Comparison of ENCODE assay signal across 8 mouse cellular contexts in the genomic region with DNA sequence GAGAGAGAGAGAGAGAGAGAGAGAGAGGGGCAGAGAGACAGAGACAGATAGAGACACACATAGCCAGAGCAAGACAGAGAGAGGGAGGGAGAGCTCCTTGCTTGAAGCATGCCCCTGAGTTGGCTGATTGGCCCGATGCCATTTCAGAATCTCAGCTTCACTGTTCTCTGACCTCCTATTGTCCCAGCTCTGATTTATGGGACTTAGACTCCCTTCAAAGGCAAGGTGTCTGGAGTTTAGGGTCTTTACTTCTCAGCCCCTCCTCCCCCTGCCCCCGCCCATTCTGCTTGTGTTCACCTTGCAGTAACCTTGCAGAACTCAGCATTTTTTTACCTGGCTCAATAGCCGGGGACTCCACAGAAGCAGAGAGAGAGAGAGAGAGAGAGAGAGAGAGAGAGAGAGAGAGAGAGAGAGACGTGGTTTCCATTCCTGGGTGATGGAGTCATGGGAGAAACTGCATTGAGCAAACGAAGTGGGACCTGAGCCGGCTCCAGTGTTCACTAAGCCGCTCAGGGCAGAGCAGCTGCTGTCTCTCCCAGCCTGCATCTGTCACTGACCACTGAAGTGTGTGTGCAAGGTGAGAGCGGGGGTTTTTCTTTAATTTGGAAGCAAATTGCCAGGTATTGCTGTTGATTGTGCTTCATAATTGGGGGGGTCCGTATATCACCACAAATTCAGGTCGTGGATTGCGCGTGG.
DNase-seq lines count a peak whose midpoint lies in the region; ATAC-seq lines count a peak whose summit lies in the region.

No protein-coding gene starts in this region.

- no peak overlapping the region for H3K4me3 ChIP-seq in stomach, embryonic 14.5 days (ENCODE audit: low read depth, low read length)
- no peak overlapping the region for H3K4me3 ChIP-seq in liver, embryonic 12.5 days

- H3K27ac ChIP-seq in stomach, embryonic 14.5 days (ENCODE audit: low read length): peak overlapping the region; percentile 21; the same call in 1 of the 2 replicates
- H3K27ac ChIP-seq in liver, embryonic 12.5 days: no peak overlapping the region

- H3K27me3 ChIP-seq in stomach, embryonic 14.5 days (ENCODE audit: control insufficient read depth, insufficient read depth, low read length): no peaks in the 10 kb centered on the region
- no peaks in the 10 kb centered on the region for H3K27me3 ChIP-seq in liver, embryonic 12.5 days (replicated peaks)

- H3K4me1 ChIP-seq in stomach, embryonic 14.5 days (ENCODE audit: control insufficient read depth, insufficient read depth, low read length): peaks cover 19% of the 10 kb centered on the region
- H3K4me1 ChIP-seq in liver, embryonic 12.5 days: no peaks in the 10 kb centered on the region

- H3K9me3 ChIP-seq in stomach, embryonic 14.5 days (ENCODE audit: control insufficient read depth, low read depth, low read length): no peaks in the 10 kb centered on the region
- H3K9me3 ChIP-seq in liver, embryonic 12.5 days (replicated peaks): no peaks in the 10 kb centered on the region

- DNase-seq in lung, postnatal 10 days: peak; percentile 46
- no peak for DNase-seq in lung, postnatal 36 days
- peak; percentile 53 for DNase-seq in heart, postnatal 4 days
- DNase-seq in kidney, postnatal 36 days: peak; percentile 70 to 73
- no peak for DNase-seq in layer of hippocampus, adult 9-11 months

- peak; percentile 85; the same call in 1 of the 2 replicates for ATAC-seq in stomach, embryonic 14.5 days (ENCODE audit: insufficient number of reproducible peaks, insufficient read depth, low FRiP score, low read depth)
- ATAC-seq in megakaryocyte, adult 5-6 weeks (ENCODE audit: poor library complexity, severe bottlenecking): no peak
- no peak for ATAC-seq in liver, embryonic 12.5 days

- WGBS in stomach, embryonic 14.5 days: 19% methylated on average over 12 of the region's 12 CpGs
- WGBS in liver, embryonic 12.5 days (ENCODE audit: insufficient replicate concordance): 55% methylated on average over 12 of the region's 12 CpGs

- no peaks in the 10 kb centered on the region for H3K36me3 ChIP-seq in stomach, embryonic 14.5 days (ENCODE audit: control insufficient read depth, insufficient read depth, low read length)
- H3K36me3 ChIP-seq in liver, embryonic 12.5 days: no peaks in the 10 kb centered on the region

- H3K4me2 ChIP-seq in stomach, embryonic 14.5 days (replicated peaks; ENCODE audit: low read depth, low read length): peak overlapping the region; percentile 23; the same call in 1 of the 2 replicates
- no peak overlapping the region for H3K4me2 ChIP-seq in liver, embryonic 12.5 days

- no peak overlapping the region for H3K9ac ChIP-seq in stomach, embryonic 14.5 days (replicated peaks; ENCODE audit: low read depth, low read length)
- H3K9ac ChIP-seq in liver, embryonic 12.5 days: no peak overlapping the region

Comparison
In these comparisons a context has a peak if more than half of its experiments do, and no peak if none do; other contexts are left out.
1. DNase-seq: peak in lung, postnatal 10 days (single experiment), heart, postnatal 4 days (single experiment) and kidney, postnatal 36 days (2 of 2); none in lung, postnatal 36 days (single experiment) and layer of hippocampus, adult 9-11 months (single experiment).